Mouse (Mus musculus): Measurements from ENCODE around the gene Hepacam2.
"Not testable (repeated sequence)": the region's sequence is repeated elsewhere in the genome, so short reads cannot be mapped to it uniquely, and the experiment has no call there.

Gene Hepacam2

DNA sequence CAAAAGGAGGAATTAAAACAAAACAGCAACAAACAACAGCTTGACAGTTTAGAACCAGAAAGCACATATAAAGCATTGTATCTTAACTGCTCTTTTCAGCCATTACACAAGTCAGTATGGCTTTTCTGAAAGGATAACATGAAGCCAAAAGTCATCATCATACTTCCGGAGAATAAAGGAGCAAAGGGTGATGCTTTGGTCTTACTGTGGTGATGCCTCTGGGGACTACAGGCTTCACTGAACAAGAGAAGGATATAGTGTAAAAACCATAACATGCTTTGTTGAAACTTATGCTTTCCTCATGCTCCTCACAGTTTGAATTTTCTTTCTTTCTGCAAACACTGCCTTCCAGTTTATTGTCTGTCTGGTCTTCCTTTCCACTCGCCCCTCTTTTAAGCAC, 34.5 kb downstream of the Hepacam2 start:
- DNase-seq (ENCODE audit: extremely low spot score) = no peak

GRCm38 (mm10) chr6:3463026-3463425, 35.1 kb downstream of the Hepacam2 start:
- no peak for DNase-seq (ENCODE audit: extremely low spot score)

DNA sequence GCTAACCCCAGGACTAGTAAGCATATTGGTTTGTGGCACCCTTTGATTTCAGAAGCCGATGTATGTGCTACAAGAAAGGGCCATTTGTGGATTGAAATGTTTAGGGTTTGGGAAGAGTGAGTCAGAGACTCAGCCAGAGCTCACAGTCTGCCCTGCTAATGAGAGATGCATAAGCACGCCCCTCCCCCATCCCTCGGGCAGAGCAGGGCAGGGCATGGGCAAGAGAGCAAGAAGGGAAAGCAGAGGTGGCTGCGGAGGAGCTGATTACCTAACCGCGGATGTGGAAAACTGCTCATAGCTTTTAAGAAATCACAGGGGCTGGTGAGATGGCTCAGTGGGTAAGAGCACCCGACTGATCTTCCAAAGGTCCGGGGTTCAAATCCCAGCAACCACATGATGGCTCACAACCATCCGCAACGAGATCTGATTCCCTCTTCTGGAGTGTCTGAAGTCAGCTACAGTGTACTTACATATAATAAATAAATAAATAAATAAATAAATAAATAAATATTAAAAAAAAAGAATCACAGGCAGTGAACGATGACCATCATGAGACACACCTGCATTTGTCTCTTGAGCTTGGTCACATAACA, 42.1 kb downstream of the Hepacam2 start:
- DNase-seq (ENCODE audit: extremely low spot score) = no peak

DNA sequence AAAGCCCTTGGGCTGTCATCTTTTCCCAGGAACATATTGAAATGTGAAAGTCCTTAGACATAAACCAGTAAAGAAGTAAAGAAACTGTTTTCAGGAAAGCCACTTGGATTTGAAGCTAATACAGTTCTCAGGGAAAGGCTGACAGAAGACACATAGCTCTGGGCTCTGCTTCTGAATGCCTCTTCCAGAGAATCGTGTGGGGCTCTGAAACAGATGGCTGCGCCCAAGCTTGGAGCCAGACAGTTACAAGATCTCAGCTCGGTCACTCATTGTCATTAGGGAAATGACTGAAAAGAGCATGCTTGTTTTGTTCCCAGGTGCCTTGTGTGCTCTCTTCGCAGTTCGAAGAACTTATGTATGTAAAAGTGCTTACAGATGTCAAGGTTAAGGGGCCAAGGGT, 43.7 kb downstream of the Hepacam2 start:
- no peak for DNase-seq (ENCODE audit: extremely low spot score)

GRCm38 (mm10) chr6:3447404-3447803, 50.7 kb downstream of the Hepacam2 start:
- peak; percentile 63 for DNase-seq (ENCODE audit: extremely low spot score)

GRCm38 (mm10) chr6:3443905-3444304, 54.2 kb downstream of the Hepacam2 start:
- DNase-seq (ENCODE audit: extremely low spot score) = no peak

DNA sequence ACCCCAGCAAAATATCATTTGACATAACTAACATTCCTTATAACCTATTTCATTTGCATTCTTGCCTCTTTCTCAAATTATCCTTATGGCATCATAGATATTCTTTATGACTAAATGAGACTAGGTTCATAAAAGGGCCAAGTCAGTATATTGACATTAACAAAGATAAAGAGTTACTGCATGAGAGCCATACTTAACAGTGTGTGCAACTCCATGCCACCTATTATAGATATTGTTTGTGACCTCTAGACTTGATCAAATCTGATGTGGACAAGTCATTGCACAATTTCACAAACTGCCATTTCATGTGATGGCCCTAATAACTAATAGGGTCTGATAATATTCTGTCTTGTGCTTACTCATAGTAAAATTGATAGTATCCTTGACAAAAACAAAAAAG, 62.0 kb downstream of the Hepacam2 start:
- DNase-seq (ENCODE audit: extremely low spot score) = no peak

- not testable (repeated sequence) for DNase-seq (ENCODE audit: extremely low spot score)
These were observed 67.1 kb downstream of the Hepacam2 start for GRCm38 (mm10) chr6:3430976-3431375.

- DNase-seq (ENCODE audit: extremely low spot score) = no peak
These were observed 71.1 kb downstream of the Hepacam2 start for GRCm38 (mm10) chr6:3427047-3427446.

- not testable (repeated sequence) for DNase-seq (ENCODE audit: extremely low spot score)
These were observed 72.8 kb downstream of the Hepacam2 start for GRCm38 (mm10) chr6:3425333-3425732.

DNA sequence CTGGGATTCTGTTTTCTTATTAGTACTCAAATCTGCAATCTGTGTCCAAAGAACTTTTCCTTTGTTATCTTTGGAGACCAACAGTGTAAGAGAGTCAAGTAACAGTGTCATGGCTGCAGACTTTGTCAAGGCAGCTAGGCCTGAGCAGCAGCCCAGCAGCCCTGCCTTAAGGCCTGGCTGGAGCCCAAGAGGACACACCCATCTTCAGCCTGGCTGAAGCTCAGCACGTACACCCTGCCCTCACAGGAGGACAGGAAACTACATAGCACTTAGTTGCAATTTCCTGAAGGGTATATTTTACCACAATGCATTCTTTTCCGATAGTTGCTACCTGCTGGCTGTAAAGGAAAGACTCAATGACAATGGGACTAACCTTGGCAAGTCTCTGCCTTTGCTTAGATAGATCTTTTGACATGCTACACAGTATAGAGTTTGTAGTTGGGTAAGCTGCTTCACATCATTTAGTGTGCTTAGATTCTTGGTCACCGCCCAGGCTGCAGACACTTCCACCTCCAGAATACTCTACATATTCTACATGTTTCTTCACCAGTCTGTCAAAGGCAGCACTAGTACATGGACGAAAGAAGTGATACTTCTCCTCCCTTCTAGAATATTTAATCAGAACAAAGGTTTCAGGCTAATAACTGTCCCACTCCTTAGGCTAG, 73.4 kb downstream of the Hepacam2 start:
- not testable (repeated sequence) for DNase-seq (ENCODE audit: extremely low spot score)
